Mouse (Mus musculus): ENCODE measurements around the gene Lin28b.

Lin28b gene

DNA sequence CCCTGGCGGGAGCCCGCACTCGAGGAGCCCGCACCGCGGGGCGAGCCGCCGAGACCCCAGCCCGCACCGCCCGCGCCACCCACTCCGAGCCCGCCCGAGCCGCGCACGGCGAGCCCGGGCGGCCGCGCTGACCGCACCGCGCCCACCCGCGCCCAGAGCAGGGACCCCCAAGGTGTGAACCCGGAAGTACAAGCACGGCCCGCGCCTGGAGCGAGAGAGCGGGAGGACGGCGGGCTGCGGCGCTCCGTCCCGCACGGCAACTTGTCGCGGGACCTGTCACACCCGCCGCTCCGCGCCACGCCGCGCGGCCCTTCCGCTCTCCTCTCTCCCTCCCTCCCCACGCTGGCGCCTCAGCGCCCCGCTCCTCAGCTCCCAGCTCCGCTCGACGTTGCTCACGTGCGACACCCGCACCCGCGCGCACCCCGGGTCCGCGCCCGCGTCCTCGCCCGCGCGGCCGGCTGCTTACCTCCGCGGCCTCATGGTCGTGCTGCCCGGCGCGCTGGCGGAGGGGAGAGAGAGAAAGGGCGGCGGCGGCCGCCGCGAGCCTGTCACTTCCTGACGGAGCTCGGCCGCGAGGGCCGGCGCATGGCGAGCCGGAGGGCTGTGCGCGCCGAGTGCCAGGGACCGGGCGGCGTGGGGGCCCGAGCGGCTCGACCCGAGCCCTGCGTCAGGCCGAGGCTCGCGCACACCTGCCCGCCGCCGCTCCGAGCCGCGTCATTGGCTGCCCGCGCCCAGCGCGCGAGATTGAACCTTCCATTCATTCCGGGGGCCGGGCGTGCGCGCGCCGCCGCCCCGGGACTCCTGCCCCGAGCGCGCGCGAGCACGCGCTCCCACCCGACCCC, at the start of gene Lin28b:
Lin28b (minus strand) TSS at position 635 of the 842 bp plus-strand sequence.
- no peak for DNase-seq

DNA sequence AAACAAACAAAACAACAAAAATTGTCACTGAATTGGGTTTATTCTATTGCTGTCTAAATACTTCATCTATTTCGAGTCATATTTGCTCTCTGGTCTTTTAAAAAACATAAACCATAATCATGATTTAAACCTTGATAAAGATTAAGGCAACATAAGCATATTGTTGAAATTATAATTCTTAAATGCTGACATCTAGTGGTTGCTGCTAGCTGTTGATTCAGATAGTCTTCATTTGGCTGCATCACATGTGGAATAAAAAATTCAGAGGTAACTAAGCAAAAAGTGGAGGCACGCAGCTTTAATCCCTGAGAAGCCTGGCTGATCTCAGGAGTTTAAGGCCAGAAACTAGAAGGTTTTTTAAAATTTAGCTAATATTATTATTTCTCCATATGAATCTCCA, 25.6 kb upstream of the Lin28b start:
- no peak for DNase-seq

DNA sequence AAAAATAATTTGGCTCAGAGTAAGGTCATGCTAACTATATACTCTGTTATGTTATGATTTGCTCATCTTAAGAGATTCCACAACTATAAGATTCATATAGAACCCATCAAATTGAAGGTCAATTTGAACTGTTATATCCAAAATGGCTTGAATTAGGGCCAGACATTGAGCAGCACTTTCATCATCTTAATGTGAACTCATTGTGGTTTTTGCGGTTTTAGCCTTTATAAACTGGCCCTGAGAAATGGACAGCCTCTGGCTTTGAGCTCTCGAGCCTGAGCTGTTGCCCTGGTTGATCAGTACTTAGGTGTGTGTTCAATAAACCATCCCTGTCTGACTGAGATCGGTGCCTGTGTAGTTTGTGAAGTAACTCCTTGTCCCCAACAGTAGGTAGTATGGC, 24.5 kb upstream of the Lin28b start:
- DNase-seq, result no peak

DNA sequence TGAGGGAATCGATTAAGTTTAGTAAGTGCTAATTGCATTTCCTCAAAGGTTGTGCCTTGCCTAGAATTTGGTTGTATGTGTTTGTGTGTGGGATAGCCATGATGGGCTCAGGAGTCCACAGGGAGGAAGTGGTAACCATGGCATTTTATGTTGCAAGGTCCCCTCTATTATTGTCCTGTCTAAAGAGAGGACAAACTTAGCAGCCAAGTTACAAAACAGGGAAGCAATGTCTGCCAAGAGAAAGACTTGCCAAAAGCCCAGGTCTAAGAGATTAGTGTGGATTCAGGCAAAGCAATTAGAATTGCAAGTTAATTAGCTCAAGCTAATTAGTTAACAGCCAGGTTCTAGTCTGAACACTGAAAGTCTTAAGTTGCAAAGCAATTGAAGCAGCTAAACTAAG, 14.1 kb upstream of the Lin28b start:
- no peak for DNase-seq

DNA sequence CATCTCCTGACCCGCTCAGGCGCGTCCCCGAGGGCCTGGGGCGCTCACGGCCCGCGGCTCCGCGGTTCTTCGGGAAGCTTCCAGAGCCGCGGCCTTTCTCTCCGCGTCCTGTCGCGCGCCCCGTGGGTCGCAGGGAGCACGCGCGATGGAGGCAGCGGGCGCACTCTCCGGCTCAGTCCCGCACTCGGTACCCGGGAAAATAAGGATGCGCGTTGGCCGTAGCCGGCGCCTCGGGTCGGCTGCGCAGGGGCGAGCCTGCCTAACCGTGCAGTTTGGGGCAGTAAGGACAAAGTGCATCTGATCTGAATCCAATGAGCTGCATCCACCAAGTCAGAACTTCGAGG, 380 bp upstream of the Lin28b start:
- DNase-seq, result no peak

DNA sequence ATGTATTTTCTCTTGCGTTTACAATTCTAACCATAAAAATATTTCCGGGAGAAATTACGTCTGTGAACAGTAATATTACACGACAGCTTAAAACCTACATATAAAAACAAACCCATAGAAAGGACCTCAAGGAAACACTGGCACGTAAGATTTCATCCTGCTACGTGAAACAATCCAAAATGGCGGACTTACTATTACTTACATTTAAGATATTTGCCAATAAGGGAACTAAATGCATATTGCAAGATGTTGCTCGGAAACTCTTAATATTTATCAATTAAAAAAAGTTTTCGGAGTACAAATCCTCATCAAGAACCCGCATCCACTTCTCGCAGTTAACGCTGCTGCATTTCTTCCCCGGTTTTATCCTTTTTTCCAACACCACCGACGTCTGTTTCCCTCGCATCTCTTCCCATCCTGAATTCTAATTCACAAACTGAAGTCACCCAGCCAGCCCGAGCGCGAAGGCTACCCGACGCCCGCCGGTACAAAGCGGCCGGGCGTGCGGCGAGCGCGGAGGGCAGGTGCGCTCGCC, 902 bp downstream of the Lin28b start:
- DNase-seq, result no peak

DNA sequence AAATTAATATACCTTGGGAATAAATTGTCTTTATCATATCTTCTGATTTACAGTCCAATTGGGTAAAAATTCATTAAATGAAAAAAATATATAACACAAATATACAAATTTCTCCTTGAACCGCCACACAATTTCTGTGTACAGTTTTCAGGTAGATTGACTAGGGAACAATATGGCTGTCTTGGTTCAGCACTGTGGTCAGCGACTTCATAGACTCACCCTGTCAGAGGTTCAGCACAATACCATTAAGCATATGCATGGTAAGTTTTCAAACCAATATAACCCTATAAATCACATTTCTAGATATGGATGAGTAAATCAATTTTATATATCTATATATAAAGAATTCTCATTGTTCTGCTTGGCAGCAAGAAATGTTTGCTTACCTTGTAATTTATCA, 3.0 kb downstream of the Lin28b start:
- no peak for DNase-seq

DNA sequence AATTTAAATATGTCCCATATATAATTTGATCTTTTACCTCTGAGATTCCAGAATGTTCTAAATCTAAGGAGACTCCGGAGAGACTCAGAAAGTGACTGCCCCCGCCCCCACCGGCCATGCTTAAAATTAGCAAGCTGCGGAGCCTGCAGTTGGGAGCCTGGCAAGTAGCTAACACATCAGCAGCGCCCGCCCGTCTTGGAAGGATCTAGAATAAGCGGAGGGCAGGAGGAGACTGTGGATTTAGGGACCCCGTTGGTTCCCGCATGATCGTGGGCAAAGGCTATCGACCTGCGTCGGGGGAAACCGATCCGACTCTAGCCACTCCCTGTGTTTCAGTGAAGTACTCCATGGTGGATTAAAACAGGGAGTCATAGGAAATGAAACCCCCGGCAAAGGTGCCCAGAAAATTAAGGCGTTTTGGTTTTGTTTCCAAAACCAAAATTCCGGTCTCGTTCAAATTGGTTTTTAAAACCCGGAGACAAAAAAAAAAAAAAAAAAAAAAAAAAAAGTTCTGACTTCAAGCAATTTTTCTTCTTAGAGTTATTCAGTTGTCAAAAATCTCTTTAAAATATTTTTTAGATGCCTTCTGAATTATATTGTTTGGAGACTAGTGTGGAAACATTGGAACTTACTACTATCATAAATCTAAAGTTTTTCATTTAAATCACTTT, 12.4 kb downstream of the Lin28b start:
- no peak for DNase-seq

DNA sequence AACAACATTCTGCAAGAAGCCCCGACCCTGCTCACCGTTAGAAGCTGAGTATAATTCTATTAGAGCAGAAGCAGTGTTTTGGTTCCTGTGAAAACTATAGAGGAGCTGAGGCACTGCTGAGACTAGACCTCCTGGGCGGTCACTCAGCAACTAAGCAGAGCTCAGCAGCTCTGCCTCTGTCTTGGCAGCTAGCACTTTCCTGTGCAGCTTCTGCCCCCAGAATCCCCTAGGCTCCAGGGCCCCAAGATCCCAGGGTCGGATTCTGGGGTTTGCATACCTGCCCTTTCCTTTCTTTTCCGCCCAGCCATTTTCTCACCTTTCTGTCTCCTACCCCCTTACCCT, 13.1 kb downstream of the Lin28b start:
- DNase-seq, result no peak

DNA sequence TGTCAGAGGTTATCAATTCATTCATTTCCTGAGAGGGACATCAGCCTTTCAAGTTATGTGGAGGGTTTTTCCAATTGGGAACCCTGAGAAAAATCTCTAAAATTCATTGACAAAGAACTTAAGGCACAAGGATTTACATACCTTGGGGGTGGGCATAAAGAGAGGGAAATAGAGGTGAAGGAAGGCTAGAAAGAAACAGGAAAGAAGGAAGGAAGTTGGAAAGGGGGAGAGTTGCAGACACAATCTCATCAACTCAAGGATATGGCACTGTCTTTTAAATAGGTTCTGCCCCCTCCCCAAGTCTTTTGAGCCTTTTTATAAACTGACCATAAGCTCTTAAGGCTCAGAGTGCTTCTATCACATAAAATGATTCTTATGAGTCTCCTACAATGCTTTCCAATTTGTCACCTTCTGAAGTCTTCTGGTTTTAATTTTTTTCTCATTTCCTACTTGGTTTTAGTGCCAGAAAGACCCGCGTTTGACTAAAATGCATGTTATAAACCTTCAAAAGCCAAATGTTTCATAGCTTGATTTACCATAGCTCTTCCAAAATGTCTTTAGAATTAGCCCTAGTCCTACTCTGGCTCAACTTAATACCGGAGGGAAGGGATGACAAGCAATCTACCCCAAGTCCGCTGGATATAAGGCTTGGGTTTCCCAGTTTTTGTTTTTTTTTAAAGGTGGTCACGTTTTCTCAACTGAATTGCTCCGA, 13.6 kb downstream of the Lin28b start:
- no peak for DNase-seq

DNA sequence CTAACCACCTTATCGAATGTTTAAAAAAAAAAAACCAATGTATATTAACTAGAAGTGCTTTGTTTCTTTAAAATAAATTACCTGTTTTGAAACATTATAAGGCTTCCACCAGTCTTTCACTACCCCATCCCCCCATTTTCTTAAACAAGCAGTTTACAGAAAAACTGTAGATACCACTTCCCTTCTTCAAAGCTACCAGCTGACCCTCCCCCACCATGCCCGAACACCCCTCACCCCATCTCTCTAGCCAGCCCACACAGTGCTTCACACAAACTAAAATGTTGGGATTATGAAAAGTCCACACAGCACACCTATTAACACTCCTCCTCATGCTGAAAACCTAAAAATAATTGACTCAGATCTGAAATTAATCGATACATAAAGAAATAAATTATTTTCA, 14.9 kb downstream of the Lin28b start:
- DNase-seq, result no peak

DNA sequence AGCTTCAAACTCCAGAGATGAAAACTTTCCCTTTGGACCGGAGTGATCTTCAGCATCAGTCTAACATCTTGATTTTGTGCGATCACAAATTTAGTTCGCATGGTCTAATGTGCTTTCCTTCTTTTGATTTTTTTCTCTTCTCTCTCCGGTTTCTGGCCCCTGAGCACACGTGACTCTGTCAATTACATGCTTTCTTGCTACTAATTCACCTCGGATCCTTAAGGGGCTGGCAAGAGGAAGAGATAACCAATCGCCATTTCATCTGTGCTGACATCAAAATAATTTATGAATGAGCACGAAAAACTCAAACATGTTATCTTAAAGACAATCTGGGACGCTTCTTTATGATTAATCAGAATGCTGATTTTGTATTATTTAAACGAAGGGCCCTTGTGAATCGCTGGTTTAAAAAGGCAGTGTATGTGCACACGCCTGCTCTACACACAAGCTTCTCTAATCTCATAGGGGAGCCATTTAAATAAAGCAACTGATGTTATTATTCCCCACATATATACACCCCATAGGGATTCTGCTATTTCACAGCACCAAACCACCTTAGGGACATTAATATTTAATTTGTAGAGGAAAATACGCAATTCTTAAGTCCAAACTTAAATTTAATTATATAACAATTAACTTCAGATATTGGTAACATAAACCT, 16.0 kb downstream of the Lin28b start:
- DNase-seq, result no peak

DNA sequence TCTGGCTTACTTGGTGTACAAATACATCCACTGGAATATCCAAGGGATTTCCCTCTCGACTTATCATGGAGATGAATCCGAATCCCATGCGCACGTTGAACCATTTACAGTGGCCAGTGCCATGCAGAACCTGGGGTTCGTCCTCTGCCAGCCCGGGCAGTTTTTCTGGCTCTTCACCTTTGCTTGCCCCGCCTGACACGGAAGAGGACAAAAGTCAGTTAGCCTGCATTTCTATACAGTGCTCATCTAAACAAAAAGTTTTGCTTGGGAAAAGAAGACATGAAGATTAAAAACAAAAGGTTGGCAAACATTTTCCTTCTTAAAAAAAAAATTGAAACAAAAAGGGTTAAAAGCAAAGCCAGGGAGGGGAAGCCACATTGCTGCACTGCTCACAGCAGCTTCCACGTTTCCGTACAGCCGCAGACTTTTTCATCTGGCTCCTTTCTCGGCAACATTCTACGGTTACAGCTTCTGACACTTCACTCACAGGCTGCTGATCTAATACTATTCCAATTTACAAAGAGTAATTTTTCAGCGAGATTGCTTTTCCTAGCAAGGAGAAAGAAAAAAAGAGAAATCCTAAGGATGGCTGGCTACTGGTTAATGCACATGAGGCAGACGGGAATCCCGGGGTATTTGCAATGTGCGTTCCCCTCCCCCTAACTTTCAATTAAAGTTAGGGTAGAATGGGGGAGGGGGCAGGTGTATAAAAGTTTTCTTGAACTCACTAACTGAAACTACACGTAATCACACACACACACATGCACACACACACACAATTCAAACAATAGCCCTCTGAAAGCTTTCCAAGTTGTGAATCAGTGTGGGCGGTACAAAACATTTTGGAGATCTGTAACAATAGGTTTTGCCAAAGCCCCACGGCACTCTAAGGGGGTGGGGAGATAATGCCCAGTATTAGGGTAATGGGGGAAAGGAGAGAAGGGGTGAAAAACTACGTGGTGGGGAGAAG, 16.9 kb downstream of the Lin28b start:
- DNase-seq, result no peak

DNA sequence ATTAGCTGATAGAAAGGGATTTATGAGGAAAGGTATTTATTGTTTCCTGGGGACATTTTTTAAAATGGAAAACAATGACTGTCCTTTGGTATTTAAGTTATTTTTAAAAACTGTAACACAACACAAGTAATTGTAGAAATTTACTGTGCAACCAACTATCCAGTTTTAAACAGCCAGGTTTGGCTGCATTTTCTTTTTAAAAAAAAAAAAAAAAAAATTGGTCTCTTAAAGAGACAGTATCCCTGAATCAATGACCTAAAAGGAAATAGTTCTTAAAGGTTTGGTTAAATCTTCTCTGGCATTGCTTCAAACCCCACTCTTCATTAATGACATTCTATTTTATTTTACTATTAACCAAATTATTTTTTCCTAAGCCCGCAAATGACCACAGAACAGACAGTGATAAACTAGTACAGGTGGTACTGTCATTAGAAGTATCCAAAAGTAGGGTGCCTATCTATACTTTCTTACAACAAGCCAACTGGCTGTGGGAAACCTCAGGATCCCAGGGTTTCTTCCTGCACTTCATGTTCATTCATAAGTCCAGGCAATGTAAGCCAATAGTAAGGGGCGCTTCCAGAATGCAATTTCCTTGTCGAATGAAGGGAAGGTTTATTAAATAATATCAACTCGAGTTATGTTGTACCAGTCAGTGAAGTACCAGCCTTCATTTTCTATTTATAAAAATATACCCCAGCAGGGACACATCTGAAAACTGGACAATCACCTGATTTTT, 17.8 kb downstream of the Lin28b start:
- no peak for DNase-seq

DNA sequence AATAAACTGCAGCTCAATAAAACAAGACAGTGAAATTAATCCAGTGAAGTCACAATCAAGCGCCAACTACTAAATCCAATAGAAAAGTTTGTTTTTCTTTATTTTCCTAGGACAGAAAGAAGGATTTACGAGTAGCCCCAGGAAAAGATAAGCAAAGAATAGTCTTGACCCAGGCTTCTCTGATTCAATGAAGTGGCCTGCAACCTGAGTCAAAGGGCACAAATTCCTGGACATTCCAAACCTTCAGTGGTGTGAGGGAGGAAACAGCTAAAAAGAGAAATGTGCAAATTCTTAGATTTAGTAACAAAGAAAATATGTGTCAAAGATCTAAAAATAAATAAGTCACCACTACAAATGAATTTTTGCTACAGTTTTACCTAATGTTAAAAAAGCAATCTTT, 27.6 kb downstream of the Lin28b start:
- DNase-seq, result no peak

DNA sequence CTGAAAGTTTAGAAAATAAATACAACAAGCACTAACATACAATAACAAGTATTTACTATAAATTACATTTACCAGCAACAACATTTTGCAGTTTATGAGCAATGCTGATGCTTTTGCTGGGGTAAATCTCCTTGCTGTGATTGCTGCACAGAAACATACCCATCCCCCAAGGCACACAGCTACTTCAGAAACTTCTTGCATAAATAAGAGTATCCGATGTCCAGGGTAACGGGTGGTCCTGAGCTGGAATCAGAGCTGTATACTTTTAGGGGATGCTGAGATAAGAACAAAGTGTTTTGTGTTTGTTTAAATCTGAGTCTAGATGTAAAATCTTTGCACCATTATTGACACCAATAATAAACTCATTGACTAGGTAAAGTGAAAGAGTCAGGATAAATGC, 28.1 kb downstream of the Lin28b start:
- no peak for DNase-seq

DNA sequence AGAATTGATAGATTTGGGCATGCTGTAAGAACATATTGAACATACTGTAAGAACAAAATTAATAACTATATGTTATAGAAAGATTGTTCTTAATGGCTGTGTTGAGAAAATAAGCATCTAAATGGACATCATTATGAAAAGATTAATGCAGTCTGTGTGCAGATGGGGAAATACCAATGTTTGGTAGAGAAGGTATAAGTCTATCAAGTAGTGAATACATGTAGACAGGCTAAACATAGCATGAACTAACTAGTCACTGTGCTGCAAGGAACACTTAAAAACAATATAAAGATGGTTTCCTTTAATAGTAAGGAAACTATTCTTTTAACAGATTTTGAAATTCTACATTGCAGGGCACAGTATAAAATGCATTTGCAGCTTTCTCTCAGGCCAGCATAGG, 39.6 kb downstream of the Lin28b start:
- DNase-seq, result no peak

DNA sequence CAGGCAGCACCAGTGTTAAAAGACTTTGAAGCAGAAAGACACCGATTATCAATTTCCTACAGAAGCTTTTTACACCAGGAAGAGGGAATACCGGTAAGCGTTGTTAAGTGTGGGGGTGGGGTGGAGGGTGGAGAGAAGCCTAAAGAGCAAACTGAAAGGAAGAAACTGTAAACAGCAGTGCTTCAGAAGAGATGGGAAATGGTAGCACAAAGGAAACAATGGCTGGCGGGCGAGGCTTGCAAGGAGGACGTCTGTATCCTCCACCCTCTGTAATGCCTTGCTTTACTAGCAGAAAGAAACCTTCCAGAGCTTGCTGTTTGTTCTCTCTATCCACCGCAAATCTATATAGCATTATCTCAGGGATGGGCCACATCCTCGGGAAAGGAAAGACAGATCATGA, 40.0 kb downstream of the Lin28b start:
- no peak for DNase-seq

DNA sequence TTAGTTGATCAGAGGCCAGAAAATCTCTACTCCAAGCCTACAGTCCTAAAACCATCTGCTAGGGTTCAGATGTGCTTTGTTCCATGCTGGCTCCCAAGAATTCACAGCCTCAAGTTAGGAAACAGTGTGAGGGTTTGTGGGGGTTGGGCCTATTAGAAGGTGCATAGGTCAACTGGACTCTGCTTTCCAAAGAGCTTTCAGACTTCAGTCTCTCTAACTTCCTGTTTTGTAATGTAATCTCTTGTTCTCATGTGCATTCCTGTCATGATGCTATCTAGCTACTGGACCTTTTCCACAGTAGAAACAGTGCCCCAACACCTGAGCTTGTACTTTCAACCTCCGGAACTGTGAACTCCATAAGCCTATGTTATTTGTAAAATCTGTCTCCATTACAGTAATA, 63.8 kb downstream of the Lin28b start:
- no peak for DNase-seq

DNA sequence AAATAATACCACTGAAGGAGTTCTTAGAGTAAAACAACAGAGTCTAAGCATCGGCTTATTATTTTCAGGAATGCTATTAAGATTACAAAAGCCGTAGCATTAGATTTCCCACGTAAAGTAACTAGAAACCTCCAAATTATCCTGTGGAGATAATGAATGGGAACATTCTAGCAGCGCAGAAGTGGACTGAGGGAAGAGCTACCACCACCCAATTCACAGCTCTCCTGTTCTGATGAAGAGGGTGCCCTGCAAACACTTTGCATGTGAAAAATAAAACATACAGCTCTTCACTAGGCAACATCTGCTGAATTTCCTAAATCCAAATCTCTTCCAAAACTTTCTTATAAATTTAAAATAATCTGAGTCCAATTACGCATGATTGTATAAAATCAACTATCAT, 74.1 kb downstream of the Lin28b start:
- DNase-seq, result no peak

DNA sequence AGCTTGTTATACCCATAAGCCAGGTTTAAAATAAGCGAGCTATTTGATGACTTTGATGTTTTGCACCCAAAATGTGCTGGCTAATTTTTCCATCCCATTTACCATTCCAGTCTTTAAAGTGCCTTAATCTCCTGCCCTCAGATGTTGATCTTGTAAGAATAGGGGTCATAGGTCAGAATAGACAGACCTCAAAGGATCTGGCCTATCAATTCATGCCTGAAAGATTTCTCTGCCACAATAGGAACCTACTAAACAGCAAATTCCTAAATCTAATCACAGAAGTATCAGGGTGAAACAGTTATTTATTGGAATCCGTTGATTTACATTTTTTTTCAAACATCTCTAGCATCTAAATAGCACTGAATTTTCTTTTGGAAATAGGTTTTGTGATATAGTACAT, 74.5 kb downstream of the Lin28b start:
- DNase-seq, result no peak
